Mouse (Mus musculus) cerebellum, adult 9-11 months (tissue): Measurements from ENCODE around the gene Cdan1.

Experiments used
- DNase-seq: peaks from one replicate; pipeline ENCODE4 v3.0.0; 2022

The Cdan1 gene

GRCm38 (mm10) chr2:120849449-120850423 is at the start of gene Cdan1:
Gene Cdan1 (minus strand): TSS chr2:120850128.
- peak; percentile 18 for DNase-seq

GRCm38 (mm10) chr2:120896361-120896760 is 46.4 kb upstream of the Cdan1 start:
- no peak for DNase-seq

GRCm38 (mm10) chr2:120887601-120888000 is 37.7 kb upstream of the Cdan1 start:
- DNase-seq = no peak

- no peak for DNase-seq
Measured at GRCm38 (mm10) chr2:120873192-120873591, 23.3 kb upstream of the Cdan1 start.

- DNase-seq = no peak
Measured at GRCm38 (mm10) chr2:120871447-120872336, 21.8 kb upstream of the Cdan1 start.

- no peak for DNase-seq
Measured at GRCm38 (mm10) chr2:120867336-120867735, 17.4 kb upstream of the Cdan1 start.

- DNase-seq = no peak
Measured at GRCm38 (mm10) chr2:120866561-120866960, 16.6 kb upstream of the Cdan1 start.

- no peak for DNase-seq
Measured at GRCm38 (mm10) chr2:120863389-120863788, 13.5 kb upstream of the Cdan1 start.

- DNase-seq = no peak
Measured at GRCm38 (mm10) chr2:120860699-120861098, 10.8 kb upstream of the Cdan1 start.

- DNase-seq = no peak
Measured at GRCm38 (mm10) chr2:120858131-120858530, 8.2 kb upstream of the Cdan1 start.

- no peak for DNase-seq
Measured at GRCm38 (mm10) chr2:120853151-120853550, 3.2 kb upstream of the Cdan1 start.

GRCm38 (mm10) chr2:120852626-120853025 is 2.7 kb upstream of the Cdan1 start:
- no peak for DNase-seq

GRCm38 (mm10) chr2:120850424-120851082 is 625 bp upstream of the Cdan1 start, which contains the start of gene Ttbk2:
Gene Ttbk2 (minus strand): TSS chr2:120850604.
- peak; percentile 99 for DNase-seq

- no peak for DNase-seq
Measured at GRCm38 (mm10) chr2:120845280-120845679, 4.6 kb downstream of the Cdan1 start.

GRCm38 (mm10) chr2:120843990-120844389 is 5.9 kb downstream of the Cdan1 start:
- no peak for DNase-seq

GRCm38 (mm10) chr2:120841211-120841610 is 8.7 kb downstream of the Cdan1 start:
- DNase-seq = no peak

GRCm38 (mm10) chr2:120835167-120835566 is 14.8 kb downstream of the Cdan1 start:
- DNase-seq = no peak

GRCm38 (mm10) chr2:120826936-120827638 is 22.8 kb downstream of the Cdan1 start:
- no peak for DNase-seq

- no peak for DNase-seq
Measured at GRCm38 (mm10) chr2:120770265-120770935, 79.5 kb downstream of the Cdan1 start.

- no peak for DNase-seq
Measured at GRCm38 (mm10) chr2:120761922-120762321, 88.0 kb downstream of the Cdan1 start.

- no peak for DNase-seq
Measured at GRCm38 (mm10) chr2:120748041-120748440, 101.9 kb downstream of the Cdan1 start.

GRCm38 (mm10) chr2:120745496-120745895 is 104.4 kb downstream of the Cdan1 start:
- DNase-seq = peak; percentile 41
